Mouse (Mus musculus): ENCODE data around the gene B3galt2.

- TF ChIP-seq CTCF (IDR thresholded peaks at IDR 0.05; ENCODE audit: low read depth, low read length) (no peak), POLR2A (IDR thresholded peaks at IDR 0.05; ENCODE audit: borderline replicate concordance, low read depth, low read length) (no peak)
Measured at GRCm38 (mm10) chr1:143631337-143631736, 9.1 kb upstream of the B3galt2 start.

Measured in bone marrow macrophage, adult 2 months (primary cell).